Mouse (Mus musculus): ENCODE results near the gene Top3b. TPM values are rescaled to one million over a fixed set of nuclear protein-coding genes. Genes with fewer than 3 reads are reported as not detected.

The Top3b gene
- total RNA-seq, 1 experiment from 2014 or later: 81.4 TPM

DNA sequence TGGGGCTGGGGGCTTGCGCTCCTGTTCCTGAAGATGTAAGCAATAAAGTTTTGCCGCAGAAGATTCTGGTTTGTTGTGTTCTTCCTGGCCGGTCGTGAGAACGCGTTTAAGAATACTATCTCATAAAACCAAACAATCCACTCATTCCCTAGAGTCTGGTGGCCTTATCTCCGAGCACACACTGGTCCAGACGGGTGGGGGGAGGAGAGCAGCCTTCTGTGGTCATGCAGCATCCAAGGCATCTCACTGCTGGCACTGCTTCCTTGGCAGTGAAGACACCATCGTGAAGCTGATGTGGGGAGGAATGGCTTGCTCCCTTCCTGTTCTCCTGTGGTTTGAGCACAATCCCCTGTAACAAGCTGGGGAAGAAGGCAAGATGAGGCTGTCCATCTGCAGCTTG lies 69.0 kb downstream of the Top3b start:
- no peak for ATAC-seq (replicated peaks in 1 of 2; ENCODE audit: insufficient read depth in 1 of 2, low FRiP score in 2 of 2, low TSS enrichment in 1 of 2, low read depth in 1 of 2, poor library complexity in 2 of 2, severe bottlenecking in 2 of 2)

DNA sequence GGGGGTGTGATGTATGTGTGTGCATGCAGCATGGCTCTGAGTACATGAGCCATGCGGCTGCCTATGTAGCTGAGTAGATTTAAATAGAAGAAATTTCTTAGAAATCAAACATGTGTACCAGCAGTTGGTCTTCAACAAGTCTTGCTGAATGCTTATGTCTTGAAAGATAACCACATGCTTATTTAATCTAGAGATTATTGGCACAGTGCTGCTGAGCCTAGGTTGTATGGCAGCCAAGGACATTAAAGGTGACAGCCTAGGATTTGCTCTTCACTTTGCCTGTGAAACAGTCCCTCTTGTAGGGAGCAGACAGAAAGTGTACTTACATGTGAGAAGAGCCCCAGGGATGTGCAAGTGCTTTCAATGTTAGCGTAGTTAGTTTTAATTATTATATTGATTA lies 70.5 kb downstream of the Top3b start:
- ATAC-seq (replicated peaks in 1 of 2; ENCODE audit: insufficient read depth in 1 of 2, low FRiP score in 2 of 2, low TSS enrichment in 1 of 2, low read depth in 1 of 2, poor library complexity in 2 of 2, severe bottlenecking in 2 of 2): no peak

Other genes with a start within 250 kb of the Top3b start
- gene Olfr19, start 194.3 kb upstream of the Top3b start, total RNA-seq (2017): not detected in 2 replicates
- 6.2 and 7.3 TPM in 2 replicates for gene Spag6l, start 41.3 kb upstream of the Top3b start, total RNA-seq (2017)
- gene Igll1, start 6.8 kb upstream of the Top3b start, total RNA-seq (2017): not detected in 2 replicates
- 0.99 TPM in 1 of 2 replicates, not detected in the other for gene Vpreb1, start 107 bp downstream of the Top3b start, total RNA-seq (2017)
- 24.6 and 28.1 TPM in 2 replicates for gene Ppm1f, start 25.7 kb downstream of the Top3b start, total RNA-seq (2017)
- 119 and 156 TPM in 2 replicates for gene Mapk1, start 112.6 kb downstream of the Top3b start, total RNA-seq (2017)
- gene Ypel1, start 199.0 kb downstream of the Top3b start, total RNA-seq (2017): 13.5 and 14.4 TPM in 2 replicates
- gene Ppil2, start 240.5 kb downstream of the Top3b start, total RNA-seq (2017): 85.2 and 117 TPM in 2 replicates

All from hematopoietic stem cell, adult 5-6 weeks (primary cell).